Mouse (Mus musculus) lung, postnatal 0 days (tissue): ENCODE measurements around the gene Cdh8. TPM values are rescaled to one million over a fixed set of nuclear protein-coding genes. Genes with fewer than 3 reads are reported as not detected.

Experiments
- ATAC-seq: fragments of 200-750 bp; cut with Nextera tagmentation; 2 replicates; pipeline ENCODE4 v1.8.0; 2017; ENCODE audit warnings: moderate library complexity
- DNase-seq: peaks from one replicate; pipeline ENCODE4 v3.0.0-alpha.2; 2016; ENCODE audit warnings: low spot score
- H3K27ac ChIP-seq: fragments of 300-500 bp; sonication (generic); 2 replicates; pipeline ENCODE4 v1.5.1; 2014; ENCODE audit warnings: antibody characterized with exemption, mild to moderate bottlenecking, low read length, mixed read lengths
- H3K27me3 ChIP-seq: fragments of 300-500 bp; sonication (generic); replicated peaks from 2 replicates; pipeline ENCODE4 v1.6.1; 2014; ENCODE audit warnings: low read length, mixed read lengths; ENCODE audit not compliant: insufficient read depth
- H3K36me3 ChIP-seq: fragments of 300-500 bp; sonication (generic); 2 replicates; pipeline ENCODE4 v1.6.1; 2014; ENCODE audit warnings: low read length, mixed read lengths; ENCODE audit not compliant: insufficient read depth
- H3K4me1 ChIP-seq: fragments of 300-500 bp; sonication (generic); 2 replicates; pipeline ENCODE4 v1.6.1; 2014; ENCODE audit warnings: antibody characterized with exemption, low read depth, low read length, mixed read lengths; ENCODE audit not compliant: insufficient read depth
- H3K4me2 ChIP-seq: fragments of 300-500 bp; sonication (generic); replicated peaks from 2 replicates; pipeline ENCODE4 v1.6.1; 2014; ENCODE audit warnings: low read depth, mild to moderate bottlenecking, low read length, moderate library complexity, mixed read lengths
- H3K4me3 ChIP-seq: fragments of 300-500 bp; sonication (generic); 2 replicates; pipeline ENCODE4 v1.5.1; 2014; ENCODE audit warnings: low read depth, low read length
- H3K9ac ChIP-seq: fragments of 300-500 bp; sonication (generic); replicated peaks from 2 replicates; pipeline ENCODE4 v1.6.1; 2014; ENCODE audit warnings: low read depth, mild to moderate bottlenecking
- H3K9me3 ChIP-seq: fragments of 300-500 bp; sonication (generic); 2 replicates; pipeline ENCODE4 v1.6.1; 2016; ENCODE audit warnings: low read length, mixed read lengths
- CTCF ChIP-seq: IDR thresholded peaks from 2 replicates; pipeline ENCODE4 v1.5.1; 2016; ENCODE audit warnings: antibody characterized with exemption, mild to moderate bottlenecking
- EP300 ChIP-seq: IDR thresholded peaks from 2 replicates; pipeline ENCODE4 v1.6.1; 2016; ENCODE audit warnings: antibody characterized with exemption, mild to moderate bottlenecking, control low read depth
- WGBS: fragments of 180-500 bp; shearing (Covaris S2); extraction: QIAGEN DNeasy Blood & Tissue Kit; methylation state at CpG from one replicate; pipeline ENCODE4 v1.1.7; 2014; 5-methylcytosine and 5-hydroxymethylcytosine counted together
- polyA plus RNA-seq: library from polyadenylated mRNA; unstranded; fragments of >200 nt; fragmentation: Nextera tagmentation; extraction: Ambion mirVana; gene quantifications from 2 replicates; pipeline ENCODE4 v1.2.1, GENCODE M21; 2015

Cdh8 gene
- polyA plus RNA-seq, 1 experiment from 2014 or later: 0.37 TPM

- H3K9me3 ChIP-seq: no peaks in the 10 kb centered on the region
- peaks cover 8% of the 10 kb centered on the region for H3K27me3 ChIP-seq
- H3K4me1 ChIP-seq: no peaks in the 10 kb centered on the region
- TF ChIP-seq EP300 (no peak), CTCF (no peak)
- 2% methylated on average over 46 of the region's 48 CpGs for WGBS
- H3K36me3 ChIP-seq: no peaks in the 10 kb centered on the region
- no peak overlapping the region for H3K27ac ChIP-seq
- DNase-seq: no peak
- peak overlapping the region; percentile 36 for H3K4me3 ChIP-seq
- H3K4me2 ChIP-seq: peak overlapping the region; percentile 67
- no peak for ATAC-seq
- no peak overlapping the region for H3K9ac ChIP-seq
Measured at GRCm38 (mm10) chr8:99415076-99415965, 950 bp downstream of the Cdh8 start.

- no peak for ATAC-seq
- Histone ChIP-seq H3K4me3 (0 out of 2 replicates have a peak overlapping the region, but pooled peaks have one; percentile 36), H3K4me2 (peak overlapping the region; percentile 67), H3K36me3 (no peaks in the 10 kb centered on the region), H3K27ac (no peak overlapping the region), H3K9me3 (no peaks in the 10 kb centered on the region), H3K4me1 (no peaks in the 10 kb centered on the region), H3K27me3 (peaks cover 8% of the 10 kb centered on the region), H3K9ac (no peak overlapping the region)
- DNase-seq: no peak
- no peak for TF ChIP-seq EP300
- no peak for TF ChIP-seq CTCF
- WGBS: 6% methylated on average over 9 of the region's 9 CpGs
Measured at GRCm38 (mm10) chr8:99414483-99414921, 1.8 kb downstream of the Cdh8 start.

GRCm38 (mm10) chr8:99413877-99414482, 2.3 kb downstream of the Cdh8 start:
- DNase-seq (no peak), ATAC-seq (no peak)
- Histone ChIP-seq H3K27me3 (peaks cover 8% of the 10 kb centered on the region), H3K4me2 (peak overlapping the region; percentile 67), H3K9ac (no peak overlapping the region), H3K27ac (no peak overlapping the region), H3K36me3 (no peaks in the 10 kb centered on the region), H3K4me3 (0 out of 2 replicates have a peak overlapping the region, but pooled peaks have one; percentile 1), H3K4me1 (no peaks in the 10 kb centered on the region), H3K9me3 (no peaks in the 10 kb centered on the region)
- WGBS: 18% methylated on average over 10 of the region's 10 CpGs
- no peak for TF ChIP-seq EP300
- no peak for TF ChIP-seq CTCF

GRCm38 (mm10) chr8:99393908-99394307, 22.4 kb downstream of the Cdh8 start:
- no peaks in the 10 kb centered on the region for H3K36me3 ChIP-seq
- TF ChIP-seq CTCF (no peak), EP300 (no peak)
- H3K27me3 ChIP-seq: no peaks in the 10 kb centered on the region
- no peaks in the 10 kb centered on the region for H3K9me3 ChIP-seq
- H3K27ac ChIP-seq: no peak overlapping the region
- H3K4me3 ChIP-seq: no peak overlapping the region
- no peaks in the 10 kb centered on the region for H3K4me1 ChIP-seq
- no peak for ATAC-seq
- no peak for DNase-seq
- 80% methylated on average over 4 of the region's 4 CpGs for WGBS
- no peak overlapping the region for H3K9ac ChIP-seq
- no peak overlapping the region for H3K4me2 ChIP-seq

- Histone ChIP-seq H3K9me3 (no peaks in the 10 kb centered on the region), H3K36me3 (no peaks in the 10 kb centered on the region), H3K4me3 (no peak overlapping the region), H3K9ac (no peak overlapping the region), H3K4me1 (no peaks in the 10 kb centered on the region), H3K27me3 (no peaks in the 10 kb centered on the region), H3K4me2 (no peak overlapping the region), H3K27ac (no peak overlapping the region)
- TF ChIP-seq CTCF (no peak), EP300 (no peak)
- ATAC-seq: no peak
- DNase-seq: no peak
- WGBS: 88% methylated on average over 5 of the region's 5 CpGs
Measured at GRCm38 (mm10) chr8:99370104-99370503, 46.2 kb downstream of the Cdh8 start.

GRCm38 (mm10) chr8:99369166-99369565, 47.1 kb downstream of the Cdh8 start:
- 93% methylated on average over 3 of the region's 3 CpGs for WGBS
- Histone ChIP-seq H3K9ac (no peak overlapping the region), H3K36me3 (no peaks in the 10 kb centered on the region), H3K27ac (no peak overlapping the region), H3K9me3 (no peaks in the 10 kb centered on the region), H3K4me3 (no peak overlapping the region), H3K27me3 (no peaks in the 10 kb centered on the region), H3K4me1 (no peaks in the 10 kb centered on the region), H3K4me2 (no peak overlapping the region)
- TF ChIP-seq CTCF: no peak
- TF ChIP-seq EP300: no peak
- ATAC-seq (no peak), DNase-seq (no peak)
